Mouse (Mus musculus): Measurements from ENCODE around the gene Capn2.

- TF ChIP-seq CTCF (IDR thresholded peaks at IDR 0.05; ENCODE audit: low read depth) (no peak), EP300 (IDR thresholded peaks at IDR 0.05; ENCODE audit: low read depth) (no peak)
Measured at GRCm38 (mm10) chr1:182436746-182437145, 80.7 kb downstream of the Capn2 start.
